Comparison of ENCODE assay signal across 9 mouse cellular contexts in the genomic region with DNA sequence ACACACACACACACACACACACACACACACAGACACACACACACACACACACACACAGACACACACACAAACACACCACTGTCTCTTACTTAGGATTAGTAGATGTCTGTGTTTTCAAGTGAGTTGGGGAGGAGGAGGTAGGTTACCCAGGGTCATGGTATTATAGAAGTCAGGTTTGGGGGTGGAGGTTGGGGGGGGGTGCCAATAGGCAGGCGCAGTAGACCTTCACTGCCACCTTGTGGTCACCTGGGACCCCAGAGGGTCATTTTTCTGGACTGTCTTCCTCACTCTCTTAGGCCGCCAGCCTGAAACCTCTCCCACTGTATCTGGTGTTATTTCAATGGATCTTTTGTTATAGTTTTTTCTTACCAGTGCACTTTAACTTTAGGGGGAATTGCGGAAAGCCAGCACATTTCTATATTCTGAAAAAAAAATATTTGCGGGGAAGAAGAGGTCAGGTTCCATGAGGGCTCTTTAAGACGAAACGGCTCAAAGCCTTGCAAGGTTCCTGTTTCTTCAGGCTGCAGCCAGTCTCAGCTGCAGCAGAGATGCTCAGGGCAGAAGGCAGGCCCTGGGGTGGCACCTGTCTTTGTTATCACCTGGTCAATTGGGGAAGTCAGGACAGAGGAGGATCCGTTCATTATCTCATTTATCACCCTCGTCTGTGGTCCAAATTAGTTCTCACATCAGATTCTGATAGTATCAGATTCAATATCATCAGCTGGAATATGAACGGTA. TPM values are rescaled to one million over a fixed set of nuclear protein-coding genes. Genes with fewer than 3 reads are reported as not detected.
DNase-seq lines count a peak whose midpoint lies in the region; ATAC-seq and TF ChIP-seq lines count a peak whose summit lies in the region.
"Had no signal": no experiment of that assay in that cellular context is flagged by ENCODE, and none has a peak within 500 bp of the region (broad histone marks: within the 10 kb centered on the region; RNA-seq: fewer than 3 reads in every experiment).

No protein-coding gene starts in this region.

- TF ChIP-seq CTCF in liver, embryonic 14.5 days (IDR thresholded peaks at IDR 0.05; ENCODE audit: low read depth), result peak; percentile 22; the same call in 1 of the 2 replicates

- H3K9me3 ChIP-seq in liver, embryonic 14.5 days (ENCODE audit: control insufficient read depth, low read length), result no peaks in the 10 kb centered on the region

- H3K9ac ChIP-seq in liver, embryonic 14.5 days (replicated peaks), result no peak overlapping the region

- TF ChIP-seq EP300 in liver, embryonic 14.5 days (IDR thresholded peaks at IDR 0.05; ENCODE audit: low read depth), result no peak

- no peak for ATAC-seq in liver, embryonic 14.5 days (ENCODE audit: insufficient read depth)

- DNase-seq in cerebellum, postnatal 10 days, result peak; percentile 78 to 79
- DNase-seq in cerebellum, postnatal 36 days, result no peak
- no peak for DNase-seq in liver, embryonic 14.5 days (ENCODE audit: low read depth in 3 of 3, low spot score in 3 of 3)
- no peak for DNase-seq in liver
- peak; percentile 48 for DNase-seq in embryo, embryonic 10 days (ENCODE audit: low spot score)
- peak; percentile 18 for DNase-seq in lung, postnatal 14 days
- no peak for DNase-seq in c-Kit-positive CD71-positive TER-119-positive erythroid progenitor cells, embryonic 14.5 days (ENCODE audit: low spot score)
- DNase-seq in spleen, postnatal 4 days (ENCODE audit: low spot score in 2 of 2), result no peak

- no peaks in the 10 kb centered on the region for H3K27me3 ChIP-seq in liver, embryonic 14.5 days (ENCODE audit: control insufficient read depth, insufficient read depth, low read length)

- no peak overlapping the region for H3K4me3 ChIP-seq in liver, embryonic 14.5 days (ENCODE audit: insufficient read depth in 1 of 2, low read depth in 2 of 2, low read length in 2 of 2)

- no peaks in the 10 kb centered on the region for H3K36me3 ChIP-seq in liver, embryonic 14.5 days (replicated peaks; ENCODE audit: control insufficient read depth, insufficient read depth, low read depth)

- 49% methylated on average over 9 of the region's 9 CpGs for WGBS in liver, embryonic 14.5 days (ENCODE audit: insufficient replicate concordance)

- H3K4me2 ChIP-seq in liver, embryonic 14.5 days (ENCODE audit: low read depth), result no peak overlapping the region

- H3K4me1 ChIP-seq in liver, embryonic 14.5 days (replicated peaks; ENCODE audit: control insufficient read depth in 2 of 2, insufficient read depth in 2 of 2, low read length in 1 of 2), result no peaks in the 10 kb centered on the region

- H3K27ac ChIP-seq in liver, embryonic 14.5 days, result no peak overlapping the region

RNA-seq across cellular contexts. Expression of a gene that starts 33.3 kb away (rescaled TPM):
- polyA plus RNA-seq in liver, embryonic 14.5 days (2012; rRNA removed), result 0.03 TPM in 1 of 2 replicates, not detected in the other
- polyA plus RNA-seq in liver, embryonic 14.5 days (2014; fragmentation: Nextera tagmentation; extraction: Ambion mirVana), result not detected in 2 replicates
- polyA plus RNA-seq: lung, embryonic 16.5 days had no signal

Comparison
In these comparisons a context has a peak if more than half of its experiments do, and no peak if none do; other contexts are left out.
1. DNase-seq: peak in cerebellum, postnatal 10 days (2 of 2), embryo, embryonic 10 days (single experiment) and lung, postnatal 14 days (single experiment); none in cerebellum, postnatal 36 days (0 of 2), liver, embryonic 14.5 days (0 of 3), liver (single experiment), c-Kit-positive CD71-positive TER-119-positive erythroid progenitor cells, embryonic 14.5 days (single experiment) and spleen, postnatal 4 days (0 of 2).